Mouse (Mus musculus) lung, adult 2 months (tissue): ENCODE measurements around the gene Rrp7a.

Experiments used
- CTCF ChIP-seq: fragments of 200-500 bp; IDR thresholded peaks from 2 replicates; pipeline ENCODE4 v1.5.1; 2011; ENCODE audit warnings: mild to moderate bottlenecking, low read length, control low read depth; ENCODE audit not compliant: insufficient read depth
- POLR2A ChIP-seq: fragments of 200-500 bp; IDR thresholded peaks from 2 replicates; pipeline ENCODE4 v1.6.1; 2011; ENCODE audit warnings: low read depth, mild to moderate bottlenecking, control low read depth, low read length, borderline replicate concordance; ENCODE audit errors: extremely low read depth

- TF ChIP-seq CTCF (no peak), POLR2A (no peak)
Measured at GRCm38 (mm10) chr15:83148801-83149195, 26.2 kb upstream of the Rrp7a start.
